Mouse (Mus musculus) heart, adult 9 months (tissue): ENCODE data around the gene Cpe.

ENCODE experiments used
- DNase-seq, 2 experiments: peaks; one replicate each; pipeline ENCODE4 v3.0.0; 2022; ENCODE audit warnings: low spot score in 2 of 2

Cpe gene

DNA sequence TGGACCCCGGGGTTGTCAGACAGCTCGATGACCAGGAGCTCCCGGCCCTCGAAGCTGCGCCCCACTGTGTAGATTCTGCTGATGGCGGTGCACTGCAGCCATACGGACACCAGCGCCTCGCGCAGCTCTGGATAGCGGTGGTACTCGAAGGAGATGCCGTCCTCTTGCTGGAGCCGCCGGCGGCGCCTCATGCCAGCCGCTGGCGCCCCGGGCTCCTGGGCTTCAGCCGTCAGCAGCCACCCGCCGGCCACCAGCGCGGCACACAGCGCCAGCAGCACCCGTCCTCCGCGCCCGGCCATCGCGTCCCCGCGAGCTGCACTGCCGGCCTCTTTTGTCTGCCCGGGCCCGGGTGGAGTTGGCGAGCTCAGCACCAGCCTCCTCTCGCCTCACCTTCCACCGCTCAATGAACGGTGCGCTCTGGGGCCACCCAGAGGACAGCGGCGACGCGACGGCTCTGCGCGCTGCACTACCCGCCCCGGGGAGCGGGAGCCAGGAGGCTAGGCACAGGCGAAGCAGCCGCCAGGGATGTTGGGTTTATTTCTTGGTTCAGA lies at the start of gene Cpe:
Gene Cpe, minus strand, starts transcription at position 404 of the 551 bp plus-strand sequence.
- peak; percentile 70 to 80 for DNase-seq

DNA sequence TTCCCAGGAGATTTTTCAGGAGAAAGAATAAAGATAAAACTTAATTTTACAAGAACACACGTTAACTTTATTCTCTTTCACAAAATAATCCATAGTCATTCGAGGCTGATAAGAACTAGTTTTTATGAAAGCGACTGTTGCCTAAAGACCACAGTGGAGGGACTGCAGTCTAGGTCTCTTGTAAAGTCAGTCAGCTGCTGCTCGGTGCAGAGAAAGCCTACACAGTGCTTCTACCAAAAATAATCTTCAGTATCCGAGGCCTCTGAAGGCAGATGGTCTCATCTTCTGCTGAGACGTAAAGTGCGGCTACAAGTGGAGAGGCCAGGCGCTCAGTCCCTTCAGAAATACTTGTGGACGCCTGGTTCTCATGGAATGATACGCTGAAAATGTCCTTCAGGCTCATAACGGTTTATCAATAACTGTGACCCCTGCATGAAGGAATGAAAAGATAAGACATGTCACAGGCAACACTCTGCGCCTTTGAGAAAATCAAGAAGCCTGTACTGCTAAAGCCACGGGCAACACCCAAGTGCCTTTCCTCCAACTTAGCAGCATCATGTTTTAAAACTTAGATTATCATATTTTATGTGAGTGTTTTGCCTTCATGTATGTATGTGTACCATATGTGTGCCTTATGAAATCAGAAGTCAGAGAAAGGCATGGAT lies 47.8 kb upstream of the Cpe start:
- no peak for DNase-seq

GRCm38 (mm10) chr8:64738916-64739315 lies 46.1 kb upstream of the Cpe start:
- no peak for DNase-seq

DNA sequence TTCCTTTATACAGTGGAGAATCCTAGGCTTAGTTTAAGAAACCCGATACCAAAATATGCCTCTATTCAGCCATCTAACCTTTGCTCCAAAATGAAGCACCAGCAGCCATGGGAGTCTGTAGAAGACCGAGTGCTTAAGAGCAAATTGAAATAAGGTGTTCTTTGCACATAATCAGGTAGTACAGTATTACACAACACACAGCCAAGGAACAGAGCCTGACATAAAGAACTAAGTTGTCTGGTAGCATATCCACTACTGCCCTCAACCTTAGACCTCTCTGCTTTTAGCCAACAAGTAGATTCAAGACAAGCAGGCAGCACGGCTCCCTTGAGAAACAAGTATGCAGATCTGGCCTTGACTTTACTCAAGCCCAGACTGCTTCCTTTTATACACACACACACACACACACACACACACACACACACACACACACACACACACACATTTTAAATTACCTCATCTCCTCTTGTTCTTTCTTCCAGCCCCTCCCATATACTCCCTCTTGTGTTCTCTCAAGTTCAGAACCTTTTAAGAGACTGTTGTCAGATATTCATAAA lies 44.0 kb upstream of the Cpe start:
- DNase-seq = no peak

GRCm38 (mm10) chr8:64735161-64735560 lies 42.3 kb upstream of the Cpe start:
- DNase-seq = no peak

- peak; percentile 97 to 98 for DNase-seq
These were observed 40.6 kb upstream of the Cpe start, which contains the start of gene Msmo1 for GRCm38 (mm10) chr8:64733271-64733943. Gene Msmo1 (minus strand): TSS chr8:64733792.

DNA sequence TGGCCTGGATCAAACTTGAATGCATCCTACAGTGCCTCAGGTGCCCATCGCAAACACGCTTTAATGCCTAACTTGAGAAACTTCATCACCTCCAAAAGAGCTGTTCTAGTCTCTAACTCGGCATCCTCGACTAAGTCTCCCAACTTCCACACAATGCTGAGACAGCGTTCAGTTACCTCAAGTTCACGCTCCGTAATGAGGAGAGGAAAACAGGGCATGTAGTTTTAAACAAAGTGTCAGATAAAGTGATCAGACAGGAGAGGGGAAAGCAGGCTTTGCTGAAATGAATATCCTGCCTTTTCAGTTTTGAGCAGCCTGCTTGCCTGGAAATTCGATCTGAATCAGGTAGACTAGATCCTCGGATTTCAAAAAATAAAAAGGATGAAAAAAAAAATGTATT lies 39.7 kb upstream of the Cpe start:
- no peak for DNase-seq

DNA sequence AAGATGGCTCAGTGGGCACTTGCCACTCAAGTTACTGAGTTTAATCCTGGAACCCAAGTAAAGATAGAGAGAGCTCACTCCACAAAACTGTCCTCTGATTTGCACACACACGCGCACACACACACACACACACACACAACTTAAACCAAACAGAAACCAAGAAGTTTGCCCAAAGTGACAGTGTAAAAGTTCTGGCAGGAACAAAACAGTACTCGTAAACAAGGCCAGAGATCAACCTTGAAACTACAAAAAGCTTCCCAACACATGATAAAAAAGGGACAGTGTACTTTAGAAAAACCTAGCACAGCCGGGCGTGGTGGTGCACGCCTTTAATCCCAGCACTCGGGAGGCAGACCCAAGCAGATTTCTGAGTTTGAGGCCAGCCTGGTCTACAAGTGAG lies 35.3 kb upstream of the Cpe start:
- DNase-seq = no peak

- DNase-seq = peak; percentile 2 to 13
These were observed 33.4 kb upstream of the Cpe start for GRCm38 (mm10) chr8:64726190-64726695.

DNA sequence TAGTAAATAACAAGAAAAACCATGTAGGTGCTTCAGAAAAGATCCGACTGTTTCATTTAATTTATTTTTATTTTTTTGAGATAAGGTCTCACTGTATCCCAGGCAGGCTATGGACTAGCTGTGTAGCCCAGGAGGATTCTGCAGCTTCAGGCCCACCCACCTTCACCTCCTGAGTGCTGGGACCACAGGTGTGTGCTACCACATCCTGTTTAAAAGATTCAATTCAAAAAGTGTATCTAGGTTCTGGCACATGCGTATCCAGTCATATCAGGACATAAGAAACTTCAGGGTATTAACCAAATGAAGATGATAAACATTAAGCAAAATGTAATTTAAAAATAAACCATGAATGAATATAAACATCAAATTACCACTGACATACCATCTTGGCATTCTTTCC lies 30.4 kb upstream of the Cpe start:
- DNase-seq = no peak

DNA sequence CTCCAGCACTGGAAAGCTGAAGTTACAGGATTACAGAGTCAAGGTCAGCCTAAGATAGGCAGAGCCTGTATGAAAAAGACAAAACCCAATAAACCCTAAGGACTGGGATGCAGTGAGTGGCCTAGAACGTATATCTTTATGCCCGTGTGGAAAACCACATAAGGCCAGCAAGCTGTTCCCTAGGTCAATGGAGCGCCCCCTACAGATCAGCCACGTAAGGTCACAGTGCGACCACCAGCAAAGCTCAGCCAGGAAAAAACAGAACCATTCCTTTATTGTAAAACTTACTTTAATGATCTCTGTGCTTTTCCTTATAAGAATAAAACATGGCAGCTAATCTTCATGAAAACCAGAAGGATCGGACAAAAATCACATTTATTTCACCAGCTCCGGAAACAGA lies 25.0 kb upstream of the Cpe start:
- DNase-seq = no peak

DNA sequence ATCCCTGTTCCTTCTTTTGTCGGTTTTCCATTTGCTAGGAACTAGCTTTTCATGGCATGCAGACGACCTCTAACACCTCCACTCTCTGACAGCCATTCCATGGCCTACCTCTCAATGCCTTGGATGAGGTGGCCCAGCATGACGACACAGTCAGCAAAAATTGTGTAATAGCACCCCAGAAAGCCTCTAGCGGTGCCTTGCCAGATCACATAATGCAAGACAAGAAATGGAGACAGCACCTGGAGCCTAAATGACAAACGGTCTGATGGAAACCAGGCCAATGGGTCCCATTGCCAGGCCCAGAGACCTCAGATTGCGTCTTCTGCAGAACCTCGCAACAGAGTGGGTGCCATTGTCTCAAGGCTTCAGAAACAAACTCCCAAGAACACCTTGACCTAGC lies 19.6 kb upstream of the Cpe start:
- DNase-seq = no peak

- DNase-seq = no peak
These were observed 18.7 kb upstream of the Cpe start for GRCm38 (mm10) chr8:64711544-64711943.

GRCm38 (mm10) chr8:64707481-64707880 lies 14.6 kb upstream of the Cpe start:
- no peak for DNase-seq

- no peak for DNase-seq
These were observed 10.3 kb upstream of the Cpe start for GRCm38 (mm10) chr8:64703191-64703590.

DNA sequence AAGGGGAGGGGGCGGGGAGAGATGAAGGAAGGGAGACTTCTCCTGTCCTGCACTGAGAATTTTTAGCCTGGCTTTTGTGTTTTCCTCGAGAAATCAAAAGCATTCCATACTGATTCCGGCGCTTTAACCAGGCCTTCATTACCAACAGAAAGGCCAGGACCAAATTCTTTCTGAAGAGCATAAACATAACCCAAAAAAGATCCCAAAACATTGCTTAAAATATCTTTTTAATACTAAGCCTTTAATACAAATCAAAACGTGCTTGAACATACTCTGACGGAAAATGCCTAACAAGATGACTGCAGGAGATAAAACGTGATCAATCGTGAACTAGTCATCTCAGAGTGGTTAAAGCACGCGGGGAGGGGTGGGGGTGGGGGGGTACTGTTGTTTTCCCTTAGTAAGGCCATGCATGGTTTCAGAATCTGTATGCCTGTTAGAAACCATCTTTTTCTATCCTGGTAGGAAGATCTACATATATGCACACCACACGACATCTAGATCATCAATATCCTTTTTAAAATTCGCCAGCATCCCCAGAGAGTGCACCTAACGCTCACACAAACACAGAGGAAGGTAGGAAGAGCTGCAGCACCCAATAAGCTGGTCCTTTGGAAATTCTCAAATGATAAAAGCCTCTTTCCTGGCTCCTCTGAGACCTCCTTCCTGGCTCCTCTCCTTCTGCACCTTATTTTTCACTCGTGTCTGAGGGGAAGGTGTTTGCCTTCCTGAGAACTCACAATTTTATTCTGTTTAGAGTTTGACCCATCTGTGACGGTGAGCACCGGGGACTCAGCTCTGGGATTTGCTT lies 1.1 kb downstream of the Cpe start:
- DNase-seq = no peak

GRCm38 (mm10) chr8:64690845-64691244 lies 2.0 kb downstream of the Cpe start:
- DNase-seq = no peak

- DNase-seq = no peak
These were observed 2.5 kb downstream of the Cpe start for GRCm38 (mm10) chr8:64690306-64690705.

DNA sequence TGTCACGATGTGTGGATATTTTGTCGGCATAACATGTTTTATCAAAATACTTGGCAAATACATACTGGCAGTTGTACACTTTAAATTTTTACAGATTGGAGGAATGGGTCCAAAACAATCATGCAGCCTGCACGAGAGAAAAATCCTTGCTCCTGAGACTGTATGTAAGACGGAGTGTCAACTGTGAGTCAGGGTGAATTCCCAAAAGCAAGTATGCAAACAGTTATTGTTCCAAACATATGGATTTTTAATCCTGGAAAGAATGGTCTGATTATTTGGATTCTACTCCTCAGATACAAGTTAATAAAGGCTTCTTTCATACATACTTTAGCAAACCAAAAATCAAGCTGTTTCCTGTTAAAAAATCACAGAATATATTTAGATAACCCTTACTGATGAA lies 4.1 kb downstream of the Cpe start:
- no peak for DNase-seq

- DNase-seq = peak; percentile 20 to 45
These were observed 4.7 kb downstream of the Cpe start for GRCm38 (mm10) chr8:64688161-64688560.

- DNase-seq = no peak
These were observed 10.4 kb downstream of the Cpe start for GRCm38 (mm10) chr8:64682501-64682900.

GRCm38 (mm10) chr8:64676381-64676780 lies 16.5 kb downstream of the Cpe start:
- DNase-seq = no peak
